Mouse (Mus musculus): Measurements from ENCODE around the gene Gm31371.
"Not testable (repeated sequence)": the region's sequence is repeated elsewhere in the genome, so short reads cannot be mapped to it uniquely, and the experiment has no call there.

The Gm31371 gene

GRCm38 (mm10) chr8:19903092-19903491, at the start of gene Gm31371:
TSS of gene Gm31371 (plus strand) at chr8:19903392.
- not testable (repeated sequence) for DNase-seq (ENCODE audit: low read depth, low spot score)

GRCm38 (mm10) chr8:19906425-19907055, 3.3 kb downstream of the Gm31371 start:
- DNase-seq (ENCODE audit: low read depth, low spot score) = not testable (repeated sequence)

- DNase-seq (ENCODE audit: low read depth, low spot score) = not testable (repeated sequence)
Observed at GRCm38 (mm10) chr8:19908841-19909321, 5.7 kb downstream of the Gm31371 start.

GRCm38 (mm10) chr8:19919086-19919485, 15.9 kb downstream of the Gm31371 start:
- not testable (repeated sequence) for DNase-seq (ENCODE audit: low read depth, low spot score)

- not testable (repeated sequence) for DNase-seq (ENCODE audit: low read depth, low spot score)
Observed at GRCm38 (mm10) chr8:19934274-19934673, 31.1 kb downstream of the Gm31371 start.

- DNase-seq (ENCODE audit: low read depth, low spot score) = not testable (repeated sequence)
Observed at GRCm38 (mm10) chr8:19935541-19936030, 32.4 kb downstream of the Gm31371 start.

GRCm38 (mm10) chr8:19960935-19961334, 57.7 kb downstream of the Gm31371 start:
- no peak for DNase-seq (ENCODE audit: low read depth, low spot score)

GRCm38 (mm10) chr8:19963766-19964165, 60.6 kb downstream of the Gm31371 start:
- DNase-seq (ENCODE audit: low read depth, low spot score) = not testable (repeated sequence)

- not testable (repeated sequence) for DNase-seq (ENCODE audit: low read depth, low spot score)
Observed at GRCm38 (mm10) chr8:19968151-19968550, 65.0 kb downstream of the Gm31371 start.

- not testable (repeated sequence) for DNase-seq (ENCODE audit: low read depth, low spot score)
Observed at GRCm38 (mm10) chr8:19975237-19975636, 72.0 kb downstream of the Gm31371 start.
